Mouse (Mus musculus): Measurements from ENCODE around the gene Cacna1f. TPM values are rescaled to one million over a fixed set of nuclear protein-coding genes. Genes with fewer than 3 reads are reported as not detected.

Gene Cacna1f
- 0.76 TPM for polyA plus RNA-seq (2017; shearing (Covaris generic))

DNA sequence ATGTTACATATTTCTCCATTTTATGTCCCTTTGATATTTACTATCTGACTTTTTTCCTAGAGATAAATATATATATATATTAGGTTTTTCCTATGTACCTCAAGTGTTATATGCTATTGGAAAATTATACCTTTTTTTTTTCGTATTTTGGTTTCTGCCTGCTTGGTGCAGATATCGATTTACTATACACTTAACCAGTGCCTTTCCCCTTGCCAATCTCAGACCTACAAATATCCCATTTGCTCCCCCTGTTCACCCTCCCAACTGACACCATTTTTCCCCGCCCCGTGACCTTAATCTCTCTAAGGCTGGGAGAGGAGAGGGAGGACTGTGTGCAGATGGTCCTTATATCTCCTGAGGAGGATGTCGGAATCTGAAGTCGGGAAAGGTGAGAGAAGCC lies at the start of gene Cacna1f:
Gene Cacna1f, plus strand, starts transcription at position 301 of the 400 bp plus-strand sequence.

DNA sequence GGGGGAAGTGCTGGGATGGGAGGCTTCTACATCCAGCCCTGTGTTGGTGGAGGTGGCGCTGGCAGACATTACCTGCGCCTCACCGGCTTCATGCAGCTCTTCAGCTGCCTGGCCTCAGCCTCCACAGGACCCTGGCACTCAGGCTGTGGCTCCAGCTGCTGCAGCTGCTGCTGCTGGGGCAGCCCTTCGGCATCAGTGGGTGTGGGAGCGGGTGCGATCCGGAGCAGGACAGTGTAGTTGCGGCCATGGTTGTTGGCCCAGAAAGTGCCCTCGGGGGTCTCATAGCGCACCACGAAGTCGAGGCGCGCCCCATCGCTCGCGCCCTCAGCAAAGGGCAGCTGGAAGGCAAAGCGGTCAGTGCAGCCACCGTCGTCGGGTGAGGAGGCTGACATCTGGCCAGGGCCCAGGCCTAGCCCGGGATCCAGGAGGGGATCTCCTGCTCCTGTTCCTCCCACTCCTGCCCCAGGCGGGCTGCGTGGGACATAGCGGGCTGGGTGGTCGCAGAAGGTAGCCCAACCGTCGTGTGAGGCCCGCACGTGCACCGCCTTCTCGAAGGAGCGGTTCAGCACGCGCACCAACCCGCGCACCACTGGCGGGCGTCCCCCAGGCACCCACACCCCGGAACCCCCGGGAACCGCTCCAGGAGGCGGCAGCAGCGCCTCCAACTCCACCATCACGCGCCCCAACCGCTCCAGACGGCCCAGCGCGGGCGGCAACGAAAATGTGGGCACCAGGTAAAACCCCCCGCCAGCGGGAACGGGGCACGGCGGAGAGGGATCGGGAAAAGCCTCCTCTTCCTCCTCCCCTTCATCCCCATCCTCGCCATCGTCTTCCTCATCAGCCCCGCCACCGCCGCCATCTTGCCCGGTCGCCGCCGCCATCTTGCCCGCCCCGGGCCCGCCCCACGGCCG lies 33.5 kb upstream of the Cacna1f start, which contains the start of gene Foxp3:
Gene Foxp3, plus strand, starts transcription at position 469 of the 911 bp plus-strand sequence.

DNA sequence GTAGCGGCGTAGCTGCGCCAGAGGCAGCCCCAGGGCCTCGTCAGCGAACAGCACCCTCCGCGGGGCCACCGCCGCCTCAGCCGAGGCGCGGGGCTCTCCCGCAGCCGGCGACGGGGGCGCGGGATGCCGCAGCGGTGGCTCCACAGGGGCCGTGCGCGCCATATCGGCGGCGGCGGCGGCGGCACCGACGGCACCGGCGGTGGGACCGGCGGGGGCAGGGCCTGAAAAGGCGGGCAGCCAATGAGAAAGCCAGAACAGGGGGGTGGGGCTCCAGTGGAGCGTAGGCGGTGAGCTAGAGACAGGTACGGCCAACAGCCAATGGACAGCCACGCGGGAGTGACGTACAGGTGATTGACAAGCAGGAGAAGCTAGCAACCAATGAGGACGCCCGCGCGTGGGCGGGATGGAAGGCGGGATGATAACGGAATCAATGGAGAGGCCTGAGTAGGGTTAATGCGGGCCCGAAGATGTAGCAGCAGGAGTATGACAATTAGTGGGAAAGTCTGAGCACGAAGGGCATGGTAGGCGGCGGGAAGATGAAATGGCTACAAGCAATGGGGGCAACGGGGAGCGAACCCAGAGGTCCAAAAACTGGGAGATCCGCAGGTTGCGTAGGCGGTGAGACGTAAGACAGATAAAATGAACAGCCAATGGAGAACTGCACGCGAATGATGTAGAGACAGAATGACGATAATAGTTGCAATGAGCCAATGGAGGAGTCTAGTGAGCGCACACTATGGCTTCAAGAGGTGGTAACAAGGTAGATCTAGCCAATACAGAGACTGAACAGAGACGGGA lies 32.6 kb upstream of the Cacna1f start, which contains the start of gene Ppp1r3f:
Gene Ppp1r3f, minus strand, starts transcription at position 197 of the 798 bp plus-strand sequence.

DNA sequence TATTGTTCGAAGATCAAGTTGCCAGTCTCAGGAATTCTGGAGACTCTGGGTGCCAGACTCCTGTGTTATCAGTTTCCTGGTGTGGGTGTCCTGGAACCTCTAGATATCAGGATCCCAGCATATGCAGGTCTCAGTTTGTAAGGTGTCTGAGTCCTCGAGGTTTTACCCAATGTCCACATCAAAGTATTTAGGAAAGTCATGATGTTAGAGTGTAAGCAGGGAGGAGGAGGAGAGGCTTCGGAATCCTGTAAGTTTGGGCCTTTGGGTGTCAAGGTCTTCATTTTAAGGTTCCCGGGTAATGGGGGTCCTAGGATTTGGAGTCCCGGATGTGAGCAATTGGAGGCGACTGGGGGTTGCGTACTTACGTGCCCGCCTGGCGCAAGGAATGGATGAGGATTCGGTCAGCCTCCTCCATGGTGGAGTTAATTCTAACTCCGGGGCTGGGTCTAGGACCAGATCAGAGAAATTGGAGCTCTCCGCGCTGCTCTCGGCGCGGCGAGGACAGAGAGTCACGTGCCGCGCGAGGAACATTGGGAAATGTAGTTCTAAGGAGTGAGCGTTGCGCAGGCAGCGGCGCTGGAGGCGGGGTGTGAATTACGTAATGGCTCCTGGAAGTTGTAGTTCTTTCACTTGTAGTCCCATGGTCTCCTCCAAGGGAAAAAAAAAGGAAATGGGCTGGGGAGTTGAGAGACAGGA lies 1.9 kb upstream of the Cacna1f start, which contains the start of gene Ccdc22:
Gene Ccdc22, minus strand, starts transcription at position 639 of the 696 bp plus-strand sequence.

DNA sequence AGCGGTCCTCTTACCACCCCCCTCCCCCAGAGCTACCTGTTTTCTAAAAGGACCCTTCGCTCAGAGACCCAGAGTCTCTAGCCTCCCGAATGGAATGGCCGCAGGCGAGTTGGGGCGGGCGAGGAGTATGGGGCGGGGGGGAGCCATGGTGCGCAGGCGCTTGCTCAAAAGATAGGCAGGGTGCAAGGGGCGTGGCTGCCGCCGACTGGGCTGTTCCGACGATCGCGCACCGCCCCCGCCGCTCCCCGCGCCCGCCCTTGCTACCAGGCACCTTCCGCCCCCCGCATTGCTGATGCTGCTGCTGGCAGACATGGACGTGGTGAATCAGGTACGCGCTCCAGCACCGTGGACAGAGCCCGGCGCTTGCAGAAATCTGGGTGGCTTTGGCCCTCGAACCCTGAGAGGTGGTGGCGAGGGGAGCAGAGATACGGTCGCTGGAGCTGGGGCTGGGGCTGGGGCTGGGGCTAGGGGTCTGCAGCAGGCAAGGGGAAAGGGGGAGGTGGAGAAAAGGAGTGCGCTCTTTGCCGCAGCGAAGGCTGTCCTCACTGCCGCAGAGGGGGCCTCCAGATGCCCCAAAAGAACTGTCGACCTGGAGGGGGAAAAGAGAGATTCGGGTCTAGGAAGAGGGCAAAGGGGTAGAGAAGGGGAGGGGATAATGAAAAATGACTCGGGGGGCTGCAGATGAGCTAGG lies 31.7 kb downstream of the Cacna1f start, which contains the start of gene Syp:
Gene Syp, plus strand, starts transcription at position 71 of the 691 bp plus-strand sequence.

DNA sequence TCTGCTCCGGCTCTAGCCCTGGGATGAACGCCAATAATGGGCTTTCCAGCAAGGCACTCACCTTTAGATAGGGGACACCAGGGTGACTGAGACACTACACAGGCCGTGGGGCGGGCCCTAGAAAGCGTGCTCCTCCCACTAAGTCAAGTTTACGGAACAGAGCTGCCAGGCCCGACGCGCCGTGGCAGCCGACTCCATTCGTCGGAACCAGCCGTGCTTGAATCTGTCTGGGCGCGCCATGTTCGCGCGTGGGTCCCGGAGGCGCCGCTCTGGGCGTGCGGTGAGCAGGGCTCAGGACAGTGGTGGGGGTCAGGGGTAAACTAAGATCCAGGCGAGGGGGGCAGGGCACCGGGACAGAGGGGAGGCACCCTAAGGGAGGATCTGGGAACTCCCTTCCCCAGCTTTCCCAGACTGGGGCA lies 50.3 kb downstream of the Cacna1f start, which contains the start of gene Prickle3:
Gene Prickle3, plus strand, starts transcription at position 40 of the 419 bp plus-strand sequence.

DNA sequence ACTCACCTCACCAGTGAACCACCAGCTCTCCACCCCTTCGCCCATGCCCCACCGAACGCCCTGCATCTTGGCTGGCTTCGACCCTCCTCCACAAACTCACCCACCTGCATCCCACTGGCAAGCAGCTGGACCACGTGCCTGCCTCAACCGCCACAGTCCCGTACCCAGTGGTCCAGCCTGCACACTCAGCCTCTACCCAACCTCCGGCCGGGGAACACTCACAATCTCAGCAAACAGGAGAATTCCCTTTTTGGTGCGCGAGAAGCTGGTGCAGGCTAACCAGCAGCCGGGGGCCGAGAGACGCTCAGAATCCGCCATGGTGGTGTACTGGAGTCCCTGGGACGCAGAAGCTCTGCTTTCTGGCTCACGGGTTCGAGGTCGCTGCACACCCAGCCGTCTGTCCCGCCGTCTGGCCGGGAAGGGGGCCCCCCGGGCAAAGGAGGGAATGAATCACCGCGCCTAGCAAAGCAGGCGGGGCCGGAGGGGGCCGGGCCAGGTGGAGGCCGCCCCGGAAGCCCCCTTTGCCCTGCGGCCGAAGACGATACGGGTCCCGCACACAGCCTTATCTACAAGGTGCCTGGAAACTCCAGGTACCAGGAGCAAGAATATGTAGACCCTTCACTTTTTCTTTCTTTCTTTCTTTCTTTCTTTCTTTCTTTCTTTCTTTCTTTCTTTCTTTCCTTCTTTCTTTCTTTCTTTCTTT lies 64.2 kb downstream of the Cacna1f start, which contains the start of gene Plp2:
Gene Plp2, minus strand, starts transcription at position 470 of the 703 bp plus-strand sequence.

DNA sequence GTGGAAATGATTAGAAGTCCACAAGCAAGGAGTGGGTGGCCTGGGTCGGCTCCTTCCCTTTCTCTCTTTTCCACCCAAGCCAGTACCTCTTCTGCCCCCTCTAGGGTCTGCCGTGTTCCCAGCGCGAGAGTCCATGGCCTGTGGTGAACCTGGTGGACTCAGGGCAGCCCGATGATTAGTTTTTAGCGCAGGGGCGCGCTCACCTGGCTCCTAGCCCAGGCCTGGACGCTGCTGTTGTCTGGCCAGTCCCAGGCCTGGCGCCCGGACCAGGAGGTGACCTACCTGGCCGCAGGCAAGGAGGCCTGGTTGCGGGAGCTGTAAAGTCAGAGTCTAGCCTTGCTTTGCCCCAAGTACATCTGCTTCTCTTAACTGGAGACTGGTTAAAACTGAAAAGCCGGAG lies 74.0 kb downstream of the Cacna1f start, which contains the start of gene Magix:
Gene Magix, minus strand, starts transcription at position 388 of the 400 bp plus-strand sequence.

Other genes starting within 250 kb of the Cacna1f start
- gene Usp27x, start 231.3 kb upstream of the Cacna1f start, polyA plus RNA-seq (2017; shearing (Covaris generic)): 0.38 TPM
- gene Foxp3, start 33.4 kb upstream of the Cacna1f start, polyA plus RNA-seq (2017; shearing (Covaris generic)): not detected
- gene Ppp1r3f, start 32.8 kb upstream of the Cacna1f start, polyA plus RNA-seq (2017; shearing (Covaris generic)): 2.9 TPM
- gene Ccdc22, start 1.6 kb upstream of the Cacna1f start, polyA plus RNA-seq (2017; shearing (Covaris generic)): 12.1 TPM
- 0.46 TPM for gene Syp, start 31.4 kb downstream of the Cacna1f start, polyA plus RNA-seq (2017; shearing (Covaris generic))
- gene Prickle3, start 50.2 kb downstream of the Cacna1f start, polyA plus RNA-seq (2017; shearing (Covaris generic)): 21.7 TPM
- 39.3 TPM for gene Plp2, start 64.3 kb downstream of the Cacna1f start, polyA plus RNA-seq (2017; shearing (Covaris generic))
- 0.35 TPM for gene Magix, start 74.2 kb downstream of the Cacna1f start, polyA plus RNA-seq (2017; shearing (Covaris generic))
- 78.2 TPM for gene Gpkow, start 90.0 kb downstream of the Cacna1f start, polyA plus RNA-seq (2017; shearing (Covaris generic))
- gene Wdr45, start 107.2 kb downstream of the Cacna1f start, polyA plus RNA-seq (2017; shearing (Covaris generic)): 93.4 TPM
- not detected for gene Gm45208, start 115.2 kb downstream of the Cacna1f start, polyA plus RNA-seq (2017; shearing (Covaris generic))
- gene Praf2, start 121.4 kb downstream of the Cacna1f start, polyA plus RNA-seq (2017; shearing (Covaris generic)): 31.4 TPM
- gene Ccdc120, start 143.8 kb downstream of the Cacna1f start, polyA plus RNA-seq (2017; shearing (Covaris generic)): not detected
- 85.1 TPM for gene Tfe3, start 155.5 kb downstream of the Cacna1f start, polyA plus RNA-seq (2017; shearing (Covaris generic))
- 124 TPM for gene Gripap1, start 182.7 kb downstream of the Cacna1f start, polyA plus RNA-seq (2017; shearing (Covaris generic))
- not detected for gene Kcnd1, start 215.2 kb downstream of the Cacna1f start, polyA plus RNA-seq (2017; shearing (Covaris generic))
- 202 TPM for gene Otud5, start 234.3 kb downstream of the Cacna1f start, polyA plus RNA-seq (2017; shearing (Covaris generic))